13 mouse cellular contexts compared by ENCODE assay signal in the genomic region with DNA sequence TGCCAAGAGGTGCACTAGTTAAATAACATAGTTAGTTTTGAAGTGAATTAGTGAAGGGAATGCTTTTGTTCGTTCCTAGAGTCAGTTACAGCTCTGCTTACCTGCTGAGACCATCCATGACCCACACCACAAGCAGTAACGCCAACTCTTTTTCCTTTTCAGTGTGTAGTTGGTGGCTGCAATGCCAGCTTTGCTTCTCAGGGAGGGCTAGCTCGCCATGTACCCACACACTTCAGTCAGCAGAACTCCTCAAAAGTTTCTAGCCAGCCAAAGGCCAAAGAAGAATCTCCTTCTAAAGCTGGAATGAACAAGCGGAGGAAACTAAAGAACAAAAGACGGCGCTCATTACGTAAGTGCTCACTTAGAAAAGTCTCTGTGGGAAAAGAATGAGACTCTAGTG.
"Had no signal": no experiment of that assay in that cellular context is flagged by ENCODE, and none has a peak within 500 bp of the region (broad histone marks: within the 10 kb centered on the region; RNA-seq: fewer than 3 reads in every experiment).

No protein-coding gene starts in this region.

- DNase-seq: retina, postnatal 1 day; right cerebral cortex, adult 18-20 months; right cerebral cortex, postnatal 14 days; right cerebral cortex, postnatal 25 days; right cerebral cortex, postnatal 4 days; spleen, adult 18-20 months; thymus, adult 18-20 months; thymus, adult 2 months; thymus, postnatal 25 days; thymus, postnatal 4 days had no signal

- H3K27me3 ChIP-seq: neural tube, embryonic 13.5 days; neural tube, embryonic 15.5 days; stomach, embryonic 15.5 days had no signal

- H3K9ac ChIP-seq: neural tube, embryonic 13.5 days; neural tube, embryonic 15.5 days; stomach, embryonic 15.5 days had no signal

- H3K4me2 ChIP-seq: neural tube, embryonic 13.5 days; neural tube, embryonic 15.5 days; stomach, embryonic 15.5 days had no signal

- H3K9me3 ChIP-seq: neural tube, embryonic 13.5 days; neural tube, embryonic 15.5 days; stomach, embryonic 15.5 days had no signal

- H3K4me1 ChIP-seq: neural tube, embryonic 13.5 days; neural tube, embryonic 15.5 days; stomach, embryonic 15.5 days had no signal

- H3K4me3 ChIP-seq: neural tube, embryonic 13.5 days; neural tube, embryonic 15.5 days; stomach, embryonic 15.5 days had no signal

- H3K27ac ChIP-seq: neural tube, embryonic 13.5 days; neural tube, embryonic 15.5 days; stomach, embryonic 15.5 days had no signal
